Mouse (Mus musculus): ENCODE measurements at regions not wholly inside any gene's neighbourhood (a gene's known extent, or its start where the extent isn't known, plus 50 kb on each side); places are given as distances from the start of the nearest gene placed in this dataset.

- no peak for DNase-seq
These were observed 71.4 kb downstream of the Emp1 start for GRCm38 (mm10) chr6:135433753-135434152.

GRCm38 (mm10) chr6:135436315-135436714 is 74.0 kb downstream of the Emp1 start:
- no peak for DNase-seq

- DNase-seq: no peak
These were observed 75.9 kb downstream of the Emp1 start for GRCm38 (mm10) chr6:135438271-135438670.

GRCm38 (mm10) chr6:135441126-135441871 is 79.0 kb downstream of the Emp1 start:
- peak; percentile 81 to 82 for DNase-seq

DNA sequence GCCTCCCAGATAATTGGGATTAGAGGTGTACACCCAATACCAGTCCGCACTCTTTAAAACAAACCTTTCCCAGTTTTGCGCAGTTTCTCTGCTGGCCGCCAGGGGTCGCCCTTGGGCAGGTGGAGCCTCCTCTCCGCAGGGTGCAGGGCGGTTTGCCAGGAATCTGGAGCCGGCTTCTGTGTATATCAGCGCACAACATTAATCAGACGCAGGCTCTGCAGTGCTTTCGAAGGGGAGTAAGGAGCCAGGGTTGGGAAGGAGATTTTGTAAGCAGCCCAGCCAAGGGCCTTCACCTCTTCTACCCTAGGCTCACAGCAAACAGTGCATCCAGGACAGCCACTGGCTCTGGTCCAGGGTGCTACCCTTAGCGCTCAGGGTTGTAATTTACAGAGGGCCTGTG is 82.3 kb downstream of the Emp1 start:
- DNase-seq: peak; percentile 88

DNA sequence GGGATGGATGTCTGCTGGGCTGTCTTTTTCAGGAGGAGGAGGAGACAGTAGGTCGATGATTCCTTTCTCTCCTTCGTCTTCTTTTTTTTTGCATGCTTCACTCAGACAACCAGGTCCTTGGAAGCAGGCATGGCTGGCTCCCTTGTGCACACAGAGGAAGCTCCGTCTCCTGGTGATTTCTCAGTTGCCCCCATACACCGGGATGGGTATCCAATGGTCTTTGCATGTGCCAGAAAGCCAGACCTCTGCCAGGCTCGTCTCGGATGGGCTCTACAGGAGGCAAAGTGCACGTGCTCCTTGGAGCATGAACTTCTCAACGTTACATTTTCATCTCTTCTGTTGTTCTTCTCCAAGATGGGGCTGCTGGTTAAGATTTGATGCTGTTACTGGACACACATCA is 82.7 kb downstream of the Emp1 start:
- no peak for DNase-seq

DNA sequence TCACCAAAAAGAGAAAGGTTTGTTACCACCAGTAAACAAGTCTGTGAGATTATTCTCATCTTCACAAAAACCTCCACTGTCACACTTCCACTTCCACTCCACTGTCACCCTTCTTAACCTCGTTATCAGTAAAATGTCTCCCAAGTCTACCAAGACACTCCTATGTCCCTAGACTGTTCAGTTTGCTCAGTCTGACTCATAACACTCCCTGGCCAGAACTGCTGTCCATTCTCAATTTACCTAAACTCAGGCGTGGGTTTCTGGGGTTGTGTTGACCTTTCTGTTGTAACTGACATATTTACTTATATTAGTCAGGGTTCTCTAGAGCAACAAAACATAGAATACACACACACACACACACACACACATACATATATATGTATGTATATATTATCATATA is 85.5 kb downstream of the Emp1 start:
- DNase-seq: no peak

GRCm38 (mm10) chr6:135449228-135449627 is 86.9 kb downstream of the Emp1 start:
- DNase-seq: no peak

DNA sequence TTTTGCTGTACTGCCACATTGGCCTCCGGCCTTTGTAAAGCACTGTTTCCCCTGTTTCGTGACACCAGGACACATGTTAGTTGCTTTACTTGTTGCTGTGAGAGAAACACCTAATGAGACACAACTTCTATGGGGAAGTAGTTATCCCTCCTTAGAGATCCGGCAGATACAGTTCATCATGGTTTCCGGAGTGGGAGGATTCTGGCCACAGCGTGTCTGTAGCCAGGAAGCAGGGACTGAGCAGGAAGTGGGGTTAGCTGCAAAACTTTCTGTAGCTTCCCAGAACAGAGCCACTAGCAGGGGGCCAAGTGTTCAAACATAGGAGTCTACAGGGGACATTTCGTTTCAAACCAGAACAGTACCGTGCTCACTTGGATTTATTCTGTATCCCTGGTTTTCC is 88.2 kb downstream of the Emp1 start:
- no peak for DNase-seq

DNA sequence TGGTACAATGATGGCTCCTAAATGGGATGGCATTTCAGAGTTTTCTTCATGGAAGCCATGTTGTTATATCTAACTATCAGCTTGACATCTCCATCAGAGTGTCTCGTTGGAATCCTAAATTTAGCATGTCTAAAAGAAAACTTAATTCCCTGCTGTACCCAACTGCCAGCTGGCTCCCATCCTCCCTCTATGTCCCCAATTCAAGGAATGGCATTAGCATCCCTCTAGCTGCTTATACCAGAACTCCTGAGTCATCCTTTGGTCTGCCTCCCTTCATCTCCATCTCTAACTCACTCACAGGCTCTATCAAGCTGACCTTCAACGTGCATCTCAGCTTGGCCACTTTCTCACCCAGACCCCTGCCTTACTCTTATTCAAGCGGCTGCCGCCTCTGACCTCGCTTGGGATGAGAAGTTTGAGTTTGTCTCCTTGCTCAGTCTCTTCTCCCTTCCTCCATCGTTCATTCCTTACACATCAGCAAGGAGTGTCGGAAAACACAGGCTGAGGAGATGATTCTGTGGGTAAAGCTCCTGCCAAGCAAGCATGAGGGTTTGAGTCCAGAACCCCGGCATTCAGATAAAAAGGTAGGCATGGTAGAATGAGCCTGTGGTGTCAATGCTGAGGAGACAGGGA is 88.9 kb downstream of the Emp1 start:
- DNase-seq: peak in 1 of 2 experiments; percentile 23

GRCm38 (mm10) chr6:135453041-135453440 is 90.7 kb downstream of the Emp1 start:
- no peak for DNase-seq

DNA sequence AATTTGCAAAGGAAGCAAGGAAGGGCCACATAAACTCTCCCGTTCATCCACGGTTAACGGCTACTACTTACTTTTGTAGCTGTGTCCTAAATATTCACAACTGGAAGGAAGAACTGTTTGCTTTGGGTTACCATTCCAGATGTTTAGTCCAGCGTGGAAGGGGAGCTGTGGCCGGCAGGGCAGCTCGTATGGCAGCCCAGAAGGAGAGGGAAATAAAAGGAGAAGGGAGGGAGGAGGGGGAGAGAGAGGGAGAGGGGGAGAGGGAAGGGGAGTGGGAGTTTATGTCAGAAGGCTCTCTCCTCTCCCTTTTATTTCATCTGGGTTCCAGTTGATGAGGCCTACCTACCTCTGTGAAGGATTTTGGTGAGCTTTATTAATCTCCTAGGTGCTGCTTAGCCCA is 110.2 kb downstream of the Emp1 start:
- no peak for DNase-seq

GRCm38 (mm10) chr6:135473146-135473545 is 110.8 kb downstream of the Emp1 start:
- no peak for DNase-seq

- no peak for DNase-seq
These were observed 126.5 kb downstream of the Emp1 start for GRCm38 (mm10) chr6:135488795-135489194.

GRCm38 (mm10) chr6:135493983-135494382 is 131.6 kb downstream of the Emp1 start:
- no peak for DNase-seq

DNA sequence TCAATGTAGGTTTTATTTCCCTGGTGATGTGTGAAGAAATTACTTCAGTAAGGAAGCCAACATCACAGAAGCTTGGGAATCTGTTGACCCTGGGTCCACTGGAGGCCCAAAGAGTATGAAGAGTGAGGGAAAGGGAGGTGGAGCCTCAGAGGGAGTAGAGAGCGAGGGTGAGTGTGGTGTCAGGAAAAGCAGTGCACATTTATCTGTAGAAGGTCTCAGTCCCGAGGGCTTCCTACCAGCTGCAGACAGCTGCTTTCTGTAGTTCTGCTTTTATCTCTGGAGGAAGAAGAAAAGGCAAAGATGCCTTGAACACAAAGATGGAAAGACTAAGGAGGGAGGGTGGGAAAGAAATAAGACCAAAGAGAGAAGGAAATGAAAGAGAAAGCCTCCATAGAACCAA is 133.5 kb downstream of the Emp1 start:
- DNase-seq: no peak

GRCm38 (mm10) chr6:135498592-135498991 is 136.2 kb downstream of the Emp1 start:
- no peak for DNase-seq

DNA sequence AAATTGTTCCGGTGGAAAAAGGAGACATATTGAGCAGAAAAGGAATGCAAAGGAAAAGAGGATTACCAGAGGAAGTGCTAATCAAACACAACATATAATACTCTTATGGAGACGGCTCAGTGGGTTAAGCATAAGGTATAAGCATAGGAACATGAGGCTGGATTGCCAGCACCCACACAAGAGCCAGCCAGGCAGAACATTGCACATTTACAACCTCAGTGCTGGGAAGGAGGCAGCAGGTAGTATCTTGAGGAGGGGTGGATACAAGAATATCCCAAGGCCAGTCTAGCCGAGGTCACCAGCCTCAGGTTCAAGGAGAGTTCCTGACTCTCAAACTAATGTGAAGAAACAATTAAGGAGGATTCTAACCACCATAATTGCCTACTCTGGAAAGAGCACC is 138.0 kb downstream of the Emp1 start:
- no peak for DNase-seq

- no peak for DNase-seq
These were observed 139.4 kb downstream of the Emp1 start for GRCm38 (mm10) chr6:135501791-135502190.

GRCm38 (mm10) chr6:135502405-135502804 is 140.1 kb downstream of the Emp1 start:
- no peak for DNase-seq

GRCm38 (mm10) chr6:135518710-135519437 is 156.5 kb downstream of the Emp1 start:
- no peak for DNase-seq

DNA sequence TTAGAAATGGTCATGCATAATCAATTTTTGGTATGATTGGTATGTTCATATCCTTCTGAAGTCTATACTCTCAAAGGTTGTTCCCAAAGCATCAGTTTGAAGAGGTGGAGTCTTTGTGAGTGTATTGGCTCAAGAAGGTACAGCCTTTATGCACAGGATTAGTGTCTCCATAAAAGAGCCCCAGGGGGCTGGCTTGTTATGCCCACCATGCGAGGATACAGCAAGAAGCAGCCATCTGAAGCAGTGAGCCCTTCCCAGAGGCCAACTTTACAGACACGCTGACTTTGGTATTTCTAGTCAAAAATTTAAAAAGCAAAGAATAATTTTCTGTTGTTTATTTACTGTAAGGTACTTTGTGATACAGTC is 157.1 kb downstream of the Emp1 start:
- no peak for DNase-seq

- DNase-seq: no peak
These were observed 158.5 kb downstream of the Emp1 start for GRCm38 (mm10) chr6:135520868-135521267.

DNA sequence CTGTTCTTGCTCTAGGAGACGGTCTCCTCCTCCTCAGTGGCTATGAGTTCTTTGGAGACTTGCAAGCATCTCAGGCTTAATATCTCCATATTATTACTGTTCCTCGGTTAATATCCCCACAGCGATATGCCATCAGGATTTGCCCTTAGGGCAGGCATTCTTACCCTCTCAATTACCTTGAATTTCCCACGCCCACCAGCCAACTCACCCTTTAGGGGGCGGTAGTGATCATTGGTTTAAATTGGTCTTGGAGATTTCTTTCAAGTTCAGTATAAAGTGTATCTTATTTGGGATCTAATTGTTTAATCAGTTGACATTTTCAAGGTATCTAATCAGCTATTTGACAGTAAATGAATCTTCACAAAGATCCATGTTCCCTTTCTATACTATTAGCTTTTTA is 162.5 kb downstream of the Emp1 start:
- DNase-seq: no peak
